Mouse (Mus musculus): ENCODE data around the gene Loxl1. TPM values are rescaled to one million over a fixed set of nuclear protein-coding genes. Genes with fewer than 3 reads are reported as not detected.

Gene Loxl1
- polyA plus RNA-seq, 1 experiment from 2014 or later = 37.1 TPM

DNA sequence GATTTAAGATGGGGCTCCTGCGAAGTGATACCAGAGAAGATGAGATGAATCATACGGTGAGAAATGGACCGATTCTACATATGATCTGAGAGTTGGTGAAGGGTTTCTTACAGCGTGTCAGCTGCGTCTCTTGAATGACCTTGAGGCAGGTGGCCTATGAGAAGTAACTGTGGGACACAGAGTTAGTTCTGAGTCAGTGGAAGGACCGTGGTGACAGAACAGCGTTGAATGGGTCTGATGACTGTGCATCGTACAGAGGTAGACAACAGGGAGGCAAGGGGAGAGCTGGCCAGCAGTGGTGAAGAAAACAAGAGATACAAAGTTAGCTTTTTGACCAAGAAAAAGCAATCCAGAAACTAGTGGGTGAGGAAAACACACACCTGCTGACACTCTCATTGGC, 62.7 kb downstream of the Loxl1 start:
- Histone ChIP-seq H3K9me3 (ENCODE audit: low read depth, low read length) (no peaks in the 10 kb centered on the region), H3K4me2 (peak overlapping the region; percentile 67), H3K27ac (ENCODE audit: low read depth) (peak overlapping the region; percentile 87), H3K27me3 (ENCODE audit: insufficient read depth, low read length) (no peaks in the 10 kb centered on the region), H3K4me1 (ENCODE audit: insufficient read depth) (peaks cover 12% of the 10 kb centered on the region), H3K4me3 (ENCODE audit: low read depth, low read length) (no peak overlapping the region), H3K9ac (no peak overlapping the region), H3K36me3 (ENCODE audit: insufficient read depth) (peaks cover 6% of the 10 kb centered on the region; the same call in 1 of the 2 replicates)
- WGBS = 67% methylated on average over 8 of the region's 8 CpGs
- DNase-seq (no peak), ATAC-seq (ENCODE audit: insufficient read depth) (no peak)
- no peak for TF ChIP-seq CTCF (IDR thresholded peaks at IDR 0.05; ENCODE audit: low read depth)

DNA sequence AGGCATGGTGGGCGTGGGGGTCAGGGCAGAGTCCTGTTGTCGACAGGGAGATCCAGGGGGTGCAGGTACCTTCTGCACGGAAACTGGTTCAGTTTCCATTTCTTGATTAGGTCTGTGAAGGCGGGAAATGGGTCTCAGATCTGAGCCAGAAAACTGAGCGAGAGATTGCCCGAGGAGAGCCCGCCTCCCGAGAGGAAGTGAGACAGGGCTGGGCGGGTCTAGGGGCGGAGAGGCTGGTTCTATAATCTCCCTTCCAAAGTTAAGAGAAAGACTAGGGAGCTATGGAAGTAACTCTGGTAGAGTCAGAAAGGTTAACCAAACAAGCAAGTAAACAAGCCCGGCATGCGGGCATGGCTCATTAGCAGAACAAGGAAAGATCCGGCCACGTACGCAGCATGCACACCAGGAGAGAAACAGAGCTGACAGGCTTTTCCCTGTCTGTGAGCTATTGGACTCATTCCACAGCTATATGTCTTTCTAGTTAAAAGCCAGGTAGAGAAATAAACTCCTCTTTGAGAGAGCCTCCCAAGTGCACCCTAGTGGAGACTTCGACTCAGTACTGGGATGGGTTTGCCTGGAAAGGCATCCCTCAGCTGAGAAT, 63.3 kb downstream of the Loxl1 start, which contains the start of gene Pml:
Pml (minus strand) TSS at position 195 of the 601 bp plus-strand sequence.
- no peaks in the 10 kb centered on the region for H3K27me3 ChIP-seq (ENCODE audit: insufficient read depth, low read length)
- DNase-seq (peak; percentile 87), ATAC-seq (ENCODE audit: insufficient read depth) (peak; percentile 41; the same call in 1 of the 2 replicates)
- 0% methylated on average over 16 of the region's 16 CpGs for WGBS
- H3K4me3 ChIP-seq (ENCODE audit: low read depth, low read length) = peak within 1 kb of the TSS; percentile 46
- peaks cover 12% of the 10 kb centered on the region for H3K36me3 ChIP-seq (ENCODE audit: insufficient read depth)
- peak within 1 kb of the TSS; percentile 59 for H3K9ac ChIP-seq
- no peaks in the 10 kb centered on the region for H3K9me3 ChIP-seq (ENCODE audit: low read depth, low read length)
- peak; percentile 37 for TF ChIP-seq CTCF (IDR thresholded peaks at IDR 0.05; ENCODE audit: low read depth)
- peak within 1 kb of the TSS; percentile 87 for H3K27ac ChIP-seq (ENCODE audit: low read depth)
- peaks cover 12% of the 10 kb centered on the region for H3K4me1 ChIP-seq (ENCODE audit: insufficient read depth)
- H3K4me2 ChIP-seq = peak within 1 kb of the TSS; percentile 67

DNA sequence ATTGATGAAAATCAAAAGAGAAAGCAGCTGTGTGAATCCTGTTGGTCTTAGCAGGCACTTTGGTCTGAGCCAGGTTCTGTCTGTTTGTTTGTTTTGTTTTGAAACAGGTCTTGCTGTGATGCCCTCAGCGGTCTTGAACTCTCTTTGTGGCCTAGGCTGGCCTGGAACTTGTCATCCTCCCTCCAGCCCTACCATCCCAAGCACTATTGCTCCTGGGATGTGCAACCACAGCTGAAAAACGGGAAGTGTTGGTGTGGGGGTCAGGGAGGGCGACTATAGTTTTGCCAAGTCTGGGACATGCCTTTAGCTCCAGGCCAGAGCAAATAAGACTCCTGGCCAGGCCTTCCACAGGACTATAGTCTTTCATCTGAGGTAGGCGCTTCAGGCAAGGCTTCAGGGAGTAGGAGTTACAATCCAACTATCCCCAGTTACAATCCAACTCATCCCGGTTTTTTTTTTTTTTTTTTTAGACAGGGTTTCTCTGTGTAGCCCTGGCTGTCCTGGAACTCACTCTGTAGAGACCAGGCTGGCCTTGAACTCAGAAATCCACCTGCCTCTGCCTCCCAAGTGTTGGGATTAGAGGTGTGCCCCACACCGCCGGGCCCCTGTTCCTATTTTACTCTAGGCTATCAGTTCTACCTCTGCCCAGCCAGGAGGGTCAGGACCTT, 64.1 kb downstream of the Loxl1 start:
- Histone ChIP-seq H3K27ac (ENCODE audit: low read depth) (peak overlapping the region; percentile 87), H3K9ac (peak overlapping the region; percentile 59), H3K4me2 (peak overlapping the region; percentile 67), H3K9me3 (ENCODE audit: low read depth, low read length) (no peaks in the 10 kb centered on the region), H3K4me3 (ENCODE audit: low read depth, low read length) (peak overlapping the region; percentile 46), H3K27me3 (ENCODE audit: insufficient read depth, low read length) (no peaks in the 10 kb centered on the region), H3K36me3 (ENCODE audit: insufficient read depth) (peaks cover 20% of the 10 kb centered on the region), H3K4me1 (ENCODE audit: insufficient read depth) (peaks cover 12% of the 10 kb centered on the region)
- no peak for TF ChIP-seq CTCF (IDR thresholded peaks at IDR 0.05; ENCODE audit: low read depth)
- DNase-seq (peak; percentile 26), ATAC-seq (ENCODE audit: insufficient read depth) (no peak)
- 28% methylated on average over 7 of the region's 7 CpGs for WGBS

DNA sequence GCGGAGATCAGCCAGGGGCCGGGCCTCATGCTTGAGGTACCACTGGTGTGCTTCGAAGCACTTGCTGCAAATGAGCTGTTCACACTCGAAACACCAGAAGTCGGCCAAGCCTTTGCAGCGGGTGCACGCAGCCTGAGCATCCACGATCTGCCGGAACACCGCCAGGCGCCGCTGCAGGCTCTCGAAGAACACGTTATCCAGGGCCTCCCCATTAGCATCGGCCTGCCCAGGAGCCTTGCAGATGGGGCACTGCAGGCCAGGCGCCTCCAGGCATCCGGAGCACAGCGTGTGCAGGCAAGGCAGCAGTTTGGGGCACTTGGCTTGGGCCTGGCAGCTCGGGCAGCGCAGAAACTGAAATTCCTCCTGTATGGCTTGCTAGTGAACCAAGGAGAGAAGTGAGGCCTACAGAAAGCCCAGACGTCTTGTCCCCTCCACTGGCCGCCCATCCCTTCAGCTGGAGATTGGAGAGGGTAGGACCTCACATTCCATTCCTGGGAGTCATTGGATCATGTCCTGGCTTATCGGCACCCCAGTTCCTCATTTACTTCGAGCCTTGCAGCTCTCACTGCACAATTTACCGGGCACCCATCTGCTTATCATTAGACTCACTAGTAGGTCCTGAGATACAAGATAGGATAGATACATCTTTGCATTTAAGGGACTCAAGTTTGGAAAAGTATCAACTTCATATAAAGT, 65.8 kb downstream of the Loxl1 start:
- ATAC-seq (ENCODE audit: insufficient read depth) = peak; percentile 67
- peaks cover 20% of the 10 kb centered on the region for H3K4me1 ChIP-seq (ENCODE audit: insufficient read depth)
- H3K27me3 ChIP-seq (ENCODE audit: insufficient read depth, low read length) = no peaks in the 10 kb centered on the region
- H3K9me3 ChIP-seq (ENCODE audit: low read depth, low read length) = no peaks in the 10 kb centered on the region
- WGBS = 8% methylated on average over 25 of the region's 25 CpGs
- peak; percentile 91 for DNase-seq
- peak overlapping the region; percentile 78 for H3K27ac ChIP-seq (ENCODE audit: low read depth)
- peak; percentile 89 for TF ChIP-seq CTCF (IDR thresholded peaks at IDR 0.05; ENCODE audit: low read depth)
- peak overlapping the region; percentile 58 for H3K9ac ChIP-seq
- H3K4me2 ChIP-seq = peak overlapping the region; percentile 67
- H3K36me3 ChIP-seq (ENCODE audit: insufficient read depth) = peaks cover 20% of the 10 kb centered on the region
- H3K4me3 ChIP-seq (ENCODE audit: low read depth, low read length) = peak overlapping the region; percentile 31

DNA sequence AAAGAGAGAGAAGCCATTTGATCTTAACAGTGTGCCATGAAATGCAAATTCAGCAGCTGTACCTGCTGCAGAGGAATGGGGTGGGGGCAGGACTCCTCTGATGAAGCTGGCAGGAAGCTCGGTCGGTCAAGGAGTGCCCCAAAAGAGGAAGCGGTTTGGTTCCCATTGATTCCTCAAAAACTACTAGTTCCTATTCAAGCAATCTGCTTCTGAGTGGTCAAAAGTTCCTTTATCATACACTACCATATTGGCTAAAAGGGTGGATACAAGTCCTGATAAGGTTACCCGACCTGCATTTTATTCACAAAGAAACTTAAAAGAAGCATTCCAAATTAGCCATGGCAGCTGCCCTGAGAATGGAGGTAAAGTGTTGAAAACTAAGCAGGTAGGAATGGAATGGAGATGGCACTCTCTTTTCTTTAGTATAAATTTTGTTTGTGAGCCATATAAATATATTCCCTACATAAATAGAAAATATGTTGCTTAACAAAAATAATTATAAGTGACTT, 66.8 kb downstream of the Loxl1 start:
- Histone ChIP-seq H3K27me3 (ENCODE audit: insufficient read depth, low read length) (no peaks in the 10 kb centered on the region), H3K9ac (no peak overlapping the region), H3K4me1 (ENCODE audit: insufficient read depth) (peaks cover 24% of the 10 kb centered on the region), H3K36me3 (ENCODE audit: insufficient read depth) (peaks cover 20% of the 10 kb centered on the region), H3K4me2 (peak overlapping the region; percentile 23; the same call in 1 of the 2 replicates), H3K9me3 (ENCODE audit: low read depth, low read length) (no peaks in the 10 kb centered on the region), H3K27ac (ENCODE audit: low read depth) (no peak overlapping the region), H3K4me3 (ENCODE audit: low read depth, low read length) (no peak overlapping the region)
- TF ChIP-seq CTCF (IDR thresholded peaks at IDR 0.05; ENCODE audit: low read depth) = no peak
- ATAC-seq (ENCODE audit: insufficient read depth) (no peak), DNase-seq (no peak)
- 64% methylated on average over 4 of the region's 4 CpGs for WGBS

DNA sequence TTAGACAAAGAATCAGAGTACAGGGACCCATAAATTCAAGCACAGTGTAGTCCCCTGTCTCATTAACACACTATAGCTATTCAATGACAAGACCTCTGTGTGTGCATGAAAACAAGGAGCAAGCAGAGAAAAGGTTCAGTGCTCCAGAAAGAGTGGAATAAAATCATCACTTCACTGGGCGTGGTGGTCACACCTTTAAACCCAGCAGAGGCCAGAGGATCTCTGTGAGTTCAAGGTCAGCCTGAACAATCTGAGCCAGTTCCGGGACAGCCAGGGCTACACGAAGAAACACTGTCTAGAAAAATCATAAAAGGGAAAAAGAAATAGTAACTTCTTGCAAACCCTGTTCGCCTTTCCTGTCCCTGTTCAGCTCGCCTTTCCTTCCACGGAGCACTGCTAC, 69.3 kb downstream of the Loxl1 start:
- no peak overlapping the region for H3K4me3 ChIP-seq (ENCODE audit: low read depth, low read length)
- peaks cover 20% of the 10 kb centered on the region for H3K36me3 ChIP-seq (ENCODE audit: insufficient read depth)
- no peak for TF ChIP-seq CTCF (IDR thresholded peaks at IDR 0.05; ENCODE audit: low read depth)
- H3K9ac ChIP-seq = no peak overlapping the region
- 78% methylated on average over 6 of the region's 6 CpGs for WGBS
- H3K27ac ChIP-seq (ENCODE audit: low read depth) = no peak overlapping the region
- peaks cover 26% of the 10 kb centered on the region for H3K4me1 ChIP-seq (ENCODE audit: insufficient read depth)
- no peak for ATAC-seq (ENCODE audit: insufficient read depth)
- no peak overlapping the region for H3K4me2 ChIP-seq
- no peaks in the 10 kb centered on the region for H3K9me3 ChIP-seq (ENCODE audit: low read depth, low read length)
- H3K27me3 ChIP-seq (ENCODE audit: insufficient read depth, low read length) = no peaks in the 10 kb centered on the region
- no peak for DNase-seq

DNA sequence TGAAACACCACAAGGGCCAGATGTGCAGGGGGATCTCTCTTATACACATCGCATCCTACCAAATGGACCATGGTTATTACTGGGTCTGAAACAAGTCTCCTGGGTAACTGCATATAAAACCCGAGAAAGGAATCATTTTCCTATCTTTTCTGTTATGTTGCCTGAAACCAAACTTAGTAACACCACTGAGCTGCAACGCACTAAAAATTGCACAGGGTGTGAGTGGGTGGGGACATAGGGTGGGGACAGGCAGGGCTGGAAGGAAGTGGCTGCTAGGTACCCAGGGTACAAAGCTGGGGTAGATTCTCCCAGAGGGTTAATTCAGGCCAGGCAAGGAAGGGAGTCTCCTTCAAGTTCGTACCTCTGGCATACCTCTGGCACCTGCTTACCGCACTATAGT, 70.3 kb downstream of the Loxl1 start:
- Histone ChIP-seq H3K9me3 (ENCODE audit: low read depth, low read length) (no peaks in the 10 kb centered on the region), H3K27ac (ENCODE audit: low read depth) (peak overlapping the region; percentile 88)
- 79% methylated on average over 5 of the region's 5 CpGs for WGBS

More for the DNA sequence above, 70.3 kb downstream of the Loxl1 start:
- ATAC-seq (ENCODE audit: insufficient read depth) (no peak), DNase-seq (no peak)
- Histone ChIP-seq H3K36me3 (ENCODE audit: insufficient read depth) (peaks cover 20% of the 10 kb centered on the region), H3K9ac (no peak overlapping the region), H3K4me2 (no peak overlapping the region; the same call in 1 of the 2 replicates), H3K4me3 (ENCODE audit: low read depth, low read length) (no peak overlapping the region), H3K27me3 (ENCODE audit: insufficient read depth, low read length) (no peaks in the 10 kb centered on the region), H3K4me1 (ENCODE audit: insufficient read depth) (peaks cover 25% of the 10 kb centered on the region)
- TF ChIP-seq CTCF (IDR thresholded peaks at IDR 0.05; ENCODE audit: low read depth) = no peak

Measured in lung, embryonic 14.5 days (tissue).